Mouse (Mus musculus): Measurements from ENCODE around the gene Ccdc24. TPM values are rescaled to one million over a fixed set of nuclear protein-coding genes. Genes with fewer than 3 reads are reported as not detected.
A peak's percentile ranks its signal among the peaks of the same experiment; 100 is the strongest.

The Ccdc24 gene
- 1.4 and 1.7 TPM in 2 replicates for polyA plus RNA-seq (2016; fragmentation: Nextera tagmentation; extraction: Ambion mirVana)

DNA sequence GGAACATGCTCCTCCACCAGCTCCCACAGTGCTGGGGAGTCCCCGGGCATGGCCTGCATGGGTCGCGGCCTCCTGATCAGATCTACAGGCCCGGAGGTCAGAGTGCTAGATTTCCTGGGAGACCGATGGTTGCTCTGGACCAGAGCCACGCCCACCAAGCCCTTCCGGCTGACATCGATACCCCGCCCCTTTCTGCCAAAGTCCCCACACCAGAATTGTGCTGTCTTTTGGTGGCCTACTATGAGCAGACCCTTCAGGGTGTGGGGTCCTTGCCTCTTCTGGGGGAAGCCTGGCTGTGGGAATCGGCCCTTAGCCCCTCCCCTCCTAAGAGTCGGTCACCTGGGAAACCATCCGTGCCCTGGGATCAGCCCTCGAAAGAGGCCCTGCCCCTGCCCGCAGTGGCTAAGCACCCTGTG, at the start of gene Ccdc24:
TSS of gene Ccdc24 (minus strand) at position 87 of the 416 bp plus-strand sequence.
- WGBS, result 8% methylated on average over 14 of the region's 14 CpGs
- Histone ChIP-seq H3K9me3 (no peaks in the 10 kb centered on the region), H3K36me3 (replicated peaks) (peaks cover 44% of the 10 kb centered on the region), H3K27ac (replicated peaks) (peak within 1 kb of the TSS; percentile 2; the same call in 1 of the 2 replicates), H3K27me3 (replicated peaks; ENCODE audit: low read depth, poor library complexity, severe bottlenecking) (peaks cover 10% of the 10 kb centered on the region), H3K4me1 (peaks cover 45% of the 10 kb centered on the region), H3K4me3 (peak within 1 kb of the TSS; percentile 39)
- peak; percentile 47 for DNase-seq (ENCODE audit: low spot score)

DNA sequence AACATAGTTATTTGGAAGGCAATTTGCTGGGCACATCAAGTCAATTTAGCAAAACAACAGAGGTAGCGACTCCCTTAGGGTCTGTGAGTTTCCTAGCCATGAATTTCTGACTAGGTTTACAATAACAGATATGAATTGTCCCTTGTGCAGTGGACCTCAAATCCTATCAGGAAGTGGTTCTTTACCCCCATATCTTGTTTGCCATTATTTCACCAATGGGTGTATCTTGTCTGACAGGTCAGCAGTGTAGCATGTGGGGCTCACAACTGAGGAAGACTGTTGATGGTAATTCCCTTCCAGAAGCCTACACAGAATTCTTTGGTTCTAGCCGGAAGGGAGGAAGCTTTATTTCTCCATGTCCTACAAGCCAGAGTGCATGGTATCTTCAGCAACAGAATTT, 49.0 kb upstream of the Ccdc24 start:
- H3K27me3 ChIP-seq (replicated peaks; ENCODE audit: low read depth, poor library complexity, severe bottlenecking), result peaks cover 49% of the 10 kb centered on the region
- no peaks in the 10 kb centered on the region for H3K36me3 ChIP-seq (replicated peaks)
- no peak overlapping the region for H3K27ac ChIP-seq (replicated peaks)
- no peaks in the 10 kb centered on the region for H3K9me3 ChIP-seq
- 91% methylated on average over 2 of the region's 2 CpGs for WGBS
- no peak for DNase-seq (ENCODE audit: low spot score)
- H3K4me3 ChIP-seq, result no peak overlapping the region
- peaks cover 2% of the 10 kb centered on the region for H3K4me1 ChIP-seq

DNA sequence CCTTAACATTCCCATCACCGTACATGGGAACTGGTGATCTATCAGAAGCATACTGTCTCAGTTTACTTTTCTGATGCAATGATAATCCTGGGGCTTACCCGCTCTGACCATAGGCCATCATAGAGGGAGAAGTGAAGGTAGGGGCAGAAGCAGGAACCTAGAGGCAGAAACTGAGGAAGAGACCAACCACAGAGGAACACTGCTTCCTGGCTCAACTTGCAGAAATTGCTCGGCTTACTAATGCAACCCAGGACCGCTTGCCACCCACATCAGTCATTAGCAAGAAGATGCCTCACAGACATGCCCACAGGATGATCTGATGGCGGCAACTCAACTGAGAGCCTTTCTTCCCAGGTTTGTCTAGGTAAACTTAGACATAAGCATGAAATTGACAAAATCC, 46.4 kb upstream of the Ccdc24 start:
- Histone ChIP-seq H3K9me3 (no peaks in the 10 kb centered on the region), H3K4me1 (peaks cover 12% of the 10 kb centered on the region), H3K4me3 (no peak overlapping the region), H3K27ac (replicated peaks) (no peak overlapping the region), H3K27me3 (replicated peaks; ENCODE audit: low read depth, poor library complexity, severe bottlenecking) (peaks cover 23% of the 10 kb centered on the region), H3K36me3 (replicated peaks) (no peaks in the 10 kb centered on the region)
- 93% methylated on average over 5 of the region's 5 CpGs for WGBS
- no peak for DNase-seq (ENCODE audit: low spot score)

DNA sequence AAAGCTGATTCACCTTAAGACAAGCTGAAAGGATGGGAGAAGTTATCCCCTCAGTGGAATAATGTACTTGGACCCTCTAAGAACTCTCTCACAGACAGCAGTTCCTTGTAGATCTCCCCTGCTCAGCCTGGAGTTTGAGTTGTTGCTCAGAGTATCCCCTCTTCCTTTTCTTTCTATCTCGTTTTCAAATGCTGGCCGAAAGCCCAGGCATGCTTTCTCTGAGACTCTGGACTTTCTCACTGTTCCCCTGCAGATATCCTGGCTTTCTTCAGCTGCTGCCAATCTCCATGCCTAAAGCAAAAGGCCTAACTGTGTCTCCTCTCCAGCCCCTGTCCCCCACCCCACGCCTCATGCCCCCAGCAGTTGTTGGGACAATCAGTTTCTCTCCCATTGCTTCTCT, 45.9 kb upstream of the Ccdc24 start:
- Histone ChIP-seq H3K27ac (replicated peaks) (no peak overlapping the region), H3K4me1 (peaks cover 17% of the 10 kb centered on the region), H3K27me3 (replicated peaks; ENCODE audit: low read depth, poor library complexity, severe bottlenecking) (peaks cover 18% of the 10 kb centered on the region), H3K9me3 (no peaks in the 10 kb centered on the region), H3K4me3 (no peak overlapping the region), H3K36me3 (replicated peaks) (no peaks in the 10 kb centered on the region)
- WGBS, result 85% methylated on average over 3 of the region's 3 CpGs
- DNase-seq (ENCODE audit: low spot score), result no peak

DNA sequence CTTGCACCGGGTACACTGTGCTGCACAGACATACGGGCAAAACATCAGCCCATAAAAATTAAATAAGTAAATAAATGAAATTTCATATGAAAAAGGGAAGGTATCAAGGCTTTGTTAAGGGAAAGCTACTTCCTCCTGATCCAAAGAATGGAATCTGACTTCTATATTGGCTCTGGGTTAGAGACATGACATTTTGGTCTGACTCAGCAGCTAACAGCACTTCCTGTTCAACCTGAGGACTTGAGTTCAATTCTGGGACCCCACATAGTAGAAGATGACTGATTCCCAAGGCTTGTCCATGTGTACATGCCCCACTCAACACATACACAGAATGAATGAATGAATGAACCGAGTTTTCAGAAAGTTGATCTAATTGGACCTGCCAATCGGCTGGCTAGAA, 45.5 kb upstream of the Ccdc24 start:
- Histone ChIP-seq H3K27ac (replicated peaks) (no peak overlapping the region), H3K4me3 (no peak overlapping the region), H3K4me1 (peaks cover 22% of the 10 kb centered on the region), H3K9me3 (no peaks in the 10 kb centered on the region), H3K27me3 (replicated peaks; ENCODE audit: low read depth, poor library complexity, severe bottlenecking) (peaks cover 14% of the 10 kb centered on the region), H3K36me3 (replicated peaks) (peaks cover under 1% of the 10 kb centered on the region; the same call in 1 of the 2 replicates)
- no peak for DNase-seq (ENCODE audit: low spot score)
- WGBS, result 89% methylated on average over 4 of the region's 4 CpGs

DNA sequence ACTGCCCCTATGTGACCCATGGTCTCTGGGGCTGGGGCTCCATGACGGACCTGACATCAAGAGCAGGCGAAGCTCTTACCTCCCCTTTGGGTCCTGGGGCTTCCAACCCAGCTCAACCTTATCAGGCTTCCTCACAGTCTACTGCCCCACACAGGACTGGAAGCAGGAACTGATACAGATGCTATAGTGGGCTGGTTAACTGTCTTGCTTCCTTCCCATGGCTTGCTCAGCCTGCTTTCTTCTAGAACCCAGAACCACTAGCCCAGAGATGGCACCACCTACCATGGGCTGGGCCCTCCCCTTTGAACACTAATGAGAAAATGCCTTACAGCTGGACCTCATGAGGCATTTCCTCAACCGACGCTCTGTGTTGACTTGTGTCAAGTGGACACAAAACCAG, 45.0 kb upstream of the Ccdc24 start:
- no peaks in the 10 kb centered on the region for H3K9me3 ChIP-seq
- H3K4me1 ChIP-seq, result peaks cover 26% of the 10 kb centered on the region
- peaks cover 10% of the 10 kb centered on the region for H3K27me3 ChIP-seq (replicated peaks; ENCODE audit: low read depth, poor library complexity, severe bottlenecking)
- DNase-seq (ENCODE audit: low spot score), result no peak
- 85% methylated on average over 4 of the region's 4 CpGs for WGBS
- H3K4me3 ChIP-seq, result no peak overlapping the region
- H3K27ac ChIP-seq (replicated peaks), result no peak overlapping the region
- peaks cover 5% of the 10 kb centered on the region for H3K36me3 ChIP-seq (replicated peaks)

DNA sequence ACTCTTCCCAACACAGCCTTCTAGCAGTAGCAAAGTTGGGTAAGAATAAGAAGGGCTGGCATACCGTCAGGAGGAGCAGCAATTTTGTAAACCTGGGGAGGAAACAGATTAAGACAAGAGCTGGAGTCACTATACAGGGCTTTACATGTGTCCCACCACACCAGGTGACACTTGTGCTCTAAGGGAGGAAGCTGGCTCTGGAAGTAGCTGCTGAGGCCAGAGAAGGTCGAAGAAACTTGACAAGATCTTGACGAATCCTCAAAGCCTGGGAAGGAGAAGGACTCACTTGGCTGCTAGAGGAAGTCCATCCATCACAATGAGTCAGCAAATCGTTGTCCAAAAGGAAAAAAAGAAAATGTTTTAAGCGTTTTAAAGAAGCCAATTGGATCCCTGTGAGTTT, 44.0 kb upstream of the Ccdc24 start:
- Histone ChIP-seq H3K27ac (replicated peaks) (no peak overlapping the region), H3K9me3 (no peaks in the 10 kb centered on the region), H3K36me3 (replicated peaks) (peaks cover 16% of the 10 kb centered on the region), H3K27me3 (replicated peaks; ENCODE audit: low read depth, poor library complexity, severe bottlenecking) (0 out of 2 replicates have a peak, but pooled peaks cover under 1% of the 10 kb centered on the region), H3K4me1 (peaks cover 31% of the 10 kb centered on the region), H3K4me3 (no peak overlapping the region)
- no peak for DNase-seq (ENCODE audit: low spot score)
- 87% methylated on average over 5 of the region's 5 CpGs for WGBS

DNA sequence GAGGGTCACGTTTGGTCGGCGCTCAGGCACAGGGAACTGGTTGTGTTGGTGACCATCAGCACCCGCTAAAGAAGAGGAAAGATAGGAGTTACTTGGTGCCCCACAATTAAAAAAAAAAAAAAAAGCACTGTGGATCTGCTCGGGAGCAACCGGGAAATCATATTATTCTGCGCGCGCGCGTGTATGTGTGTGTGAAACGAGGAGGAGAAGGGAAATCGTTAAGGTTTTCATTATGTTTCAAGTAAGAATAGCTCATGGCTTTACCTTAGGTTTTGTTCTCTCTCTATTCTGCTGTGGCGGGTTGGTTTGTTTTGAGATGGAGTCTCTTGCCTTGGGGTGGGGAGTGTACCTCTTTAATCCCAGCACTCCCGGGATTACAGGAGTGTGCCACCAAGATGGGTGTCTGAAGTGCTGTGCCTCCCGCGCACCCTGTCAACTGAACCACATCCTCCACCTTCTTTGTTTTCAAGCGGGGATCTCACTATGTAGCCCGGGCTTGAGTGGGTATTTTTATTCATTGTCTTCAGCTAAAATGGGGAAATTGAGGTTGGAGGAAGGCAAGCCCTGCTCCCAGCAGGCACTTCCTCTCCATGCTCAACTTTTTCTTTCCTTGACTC, 43.2 kb upstream of the Ccdc24 start:
- Histone ChIP-seq H3K4me3 (peak overlapping the region; percentile 88), H3K27me3 (replicated peaks; ENCODE audit: low read depth, poor library complexity, severe bottlenecking) (no peaks in the 10 kb centered on the region), H3K9me3 (no peaks in the 10 kb centered on the region), H3K36me3 (replicated peaks) (peaks cover 23% of the 10 kb centered on the region), H3K4me1 (peaks cover 31% of the 10 kb centered on the region), H3K27ac (replicated peaks) (peak overlapping the region; percentile 98)
- WGBS, result 9% methylated on average over 19 of the region's 19 CpGs
- peak; percentile 19 for DNase-seq (ENCODE audit: low spot score)

DNA sequence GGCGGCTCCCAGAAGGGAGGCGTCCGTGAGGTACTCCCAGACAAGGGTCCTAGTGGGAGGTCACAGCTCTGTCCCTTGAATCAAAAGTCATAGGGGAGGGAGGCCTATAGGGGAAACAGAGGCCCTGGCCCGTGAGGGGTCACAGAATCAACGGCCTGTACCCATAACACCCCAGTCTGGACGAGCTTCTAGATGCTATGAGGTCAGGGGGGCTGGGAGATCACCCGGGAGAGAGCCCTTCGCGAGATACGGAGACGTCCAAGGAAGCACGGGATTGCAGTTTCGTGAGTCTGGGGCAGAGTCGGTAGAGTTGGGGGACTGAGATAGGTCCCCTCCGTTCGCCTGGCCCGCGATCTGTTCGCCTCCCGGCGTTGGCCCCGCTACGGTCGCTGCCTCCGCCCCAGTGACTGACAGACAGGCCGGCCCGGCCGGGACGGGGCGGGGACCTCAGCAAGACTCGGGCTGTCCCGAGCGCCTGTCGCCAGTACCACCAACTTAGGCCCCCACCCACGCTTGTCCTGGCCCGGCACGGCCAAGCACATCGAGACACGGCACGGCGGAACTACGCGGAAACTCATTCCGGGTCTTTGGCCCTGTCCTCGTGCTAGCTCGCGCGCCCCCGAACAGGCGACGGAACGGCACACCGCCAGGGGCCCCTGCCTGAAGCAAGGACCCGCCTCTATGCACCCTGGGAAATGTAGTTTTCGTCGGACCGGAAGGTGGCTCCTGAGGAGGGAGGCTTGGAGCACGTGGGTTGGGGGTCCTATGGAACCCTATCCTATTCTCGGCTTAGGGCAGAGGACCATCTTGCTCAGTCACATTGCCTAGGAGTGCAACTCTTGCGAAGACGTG, 42.5 kb upstream of the Ccdc24 start, which contains the start of gene Ipo13:
TSS of gene Ipo13 (minus strand) at position 409 of the 852 bp plus-strand sequence.
- H3K9me3 ChIP-seq, result no peaks in the 10 kb centered on the region
- H3K27ac ChIP-seq (replicated peaks), result peak within 1 kb of the TSS; percentile 98
- WGBS, result under 1% methylated on average over 61 of the region's 61 CpGs
- peak within 1 kb of the TSS; percentile 88 for H3K4me3 ChIP-seq
- H3K4me1 ChIP-seq, result peaks cover 31% of the 10 kb centered on the region
- no peaks in the 10 kb centered on the region for H3K27me3 ChIP-seq (replicated peaks; ENCODE audit: low read depth, poor library complexity, severe bottlenecking)
- DNase-seq (ENCODE audit: low spot score), result peak; percentile 94
- peaks cover 31% of the 10 kb centered on the region for H3K36me3 ChIP-seq (replicated peaks)

DNA sequence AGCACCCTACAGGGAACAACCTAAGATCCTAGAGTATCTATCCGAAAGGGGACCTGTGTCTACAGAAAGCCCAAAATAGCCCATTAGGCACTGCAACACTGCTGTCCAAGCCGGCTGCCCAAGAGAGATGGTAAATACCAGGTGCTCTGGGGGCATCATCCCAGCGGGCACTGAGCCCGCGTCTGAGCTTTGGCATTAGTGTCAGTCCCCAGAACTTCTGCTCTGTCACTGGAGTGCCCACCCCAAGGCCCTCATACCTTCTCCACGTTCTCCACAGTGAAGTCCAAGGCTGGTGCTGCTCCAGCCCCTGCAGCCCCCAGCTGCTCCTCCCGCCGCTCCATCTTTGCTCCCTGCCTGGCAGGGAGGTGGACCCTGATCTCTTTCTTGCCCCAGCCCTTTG, 41.7 kb upstream of the Ccdc24 start:
- H3K27me3 ChIP-seq (replicated peaks; ENCODE audit: low read depth, poor library complexity, severe bottlenecking), result no peaks in the 10 kb centered on the region
- WGBS, result 23% methylated on average over 8 of the region's 8 CpGs
- H3K9me3 ChIP-seq, result no peaks in the 10 kb centered on the region
- no peak for DNase-seq (ENCODE audit: low spot score)
- peaks cover 35% of the 10 kb centered on the region for H3K4me1 ChIP-seq
- H3K27ac ChIP-seq (replicated peaks), result peak overlapping the region; percentile 98
- H3K4me3 ChIP-seq, result peak overlapping the region; percentile 88
- H3K36me3 ChIP-seq (replicated peaks), result peaks cover 39% of the 10 kb centered on the region

DNA sequence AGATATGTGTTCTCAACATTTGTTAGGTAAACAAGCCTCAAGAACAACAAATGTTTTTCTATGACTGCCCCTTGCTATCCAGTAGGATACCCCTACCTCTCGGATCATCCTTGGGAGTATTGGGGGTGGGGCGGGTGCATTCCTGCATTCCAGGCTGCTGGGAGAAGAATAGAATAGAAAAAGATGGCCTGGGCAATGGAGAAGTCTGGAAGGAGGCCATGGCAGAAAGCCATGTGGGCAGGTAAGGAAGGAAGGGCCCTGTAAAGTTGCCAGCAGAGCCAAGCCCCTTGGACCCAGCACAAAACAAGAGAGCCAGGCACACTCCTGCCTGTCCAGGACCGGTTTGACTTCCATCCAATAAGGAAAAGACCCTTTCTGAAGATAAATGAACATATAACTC, 41.1 kb upstream of the Ccdc24 start:
- H3K27me3 ChIP-seq (replicated peaks; ENCODE audit: low read depth, poor library complexity, severe bottlenecking), result no peaks in the 10 kb centered on the region
- peaks cover 38% of the 10 kb centered on the region for H3K4me1 ChIP-seq
- peak overlapping the region; percentile 88 for H3K4me3 ChIP-seq
- H3K27ac ChIP-seq (replicated peaks), result no peak overlapping the region
- DNase-seq (ENCODE audit: low spot score), result no peak
- WGBS, result 52% methylated on average over 3 of the region's 3 CpGs
- H3K9me3 ChIP-seq, result no peaks in the 10 kb centered on the region
- H3K36me3 ChIP-seq (replicated peaks), result peaks cover 45% of the 10 kb centered on the region

DNA sequence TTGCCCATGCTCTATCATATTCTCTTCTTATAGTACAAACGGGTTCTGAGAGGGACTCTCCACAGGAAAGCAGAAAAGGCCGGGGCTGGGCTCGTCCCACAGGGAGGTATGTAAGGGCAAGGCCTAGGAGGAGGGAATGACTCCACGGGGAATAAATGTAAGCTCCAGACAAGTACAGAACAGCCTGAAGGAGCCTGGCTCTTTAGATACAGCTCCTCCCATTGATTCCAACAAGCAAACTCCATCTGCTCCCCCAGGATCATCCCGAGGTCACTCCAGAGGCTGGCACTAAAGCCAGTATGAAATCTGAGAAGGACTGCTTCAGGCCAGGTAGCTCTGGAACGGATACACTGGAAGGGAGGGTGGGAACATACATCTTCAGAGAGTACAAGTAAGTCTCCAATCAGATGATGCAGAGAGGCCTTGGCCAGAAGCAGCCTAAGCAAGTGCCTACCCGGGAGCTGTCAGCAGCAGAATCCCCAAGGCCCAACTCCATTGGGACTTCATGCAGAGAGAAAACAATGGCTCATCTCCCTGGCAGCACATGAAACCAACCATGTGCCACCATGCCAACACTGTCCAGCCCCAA, 40.4 kb upstream of the Ccdc24 start:
- no peak overlapping the region for H3K27ac ChIP-seq (replicated peaks)
- peaks cover 38% of the 10 kb centered on the region for H3K4me1 ChIP-seq
- peak overlapping the region; percentile 88 for H3K4me3 ChIP-seq

More for the DNA sequence above, 40.4 kb upstream of the Ccdc24 start:
- WGBS, result 61% methylated on average over 7 of the region's 7 CpGs
- Histone ChIP-seq H3K9me3 (no peaks in the 10 kb centered on the region), H3K36me3 (replicated peaks) (peaks cover 52% of the 10 kb centered on the region), H3K27me3 (replicated peaks; ENCODE audit: low read depth, poor library complexity, severe bottlenecking) (no peaks in the 10 kb centered on the region)
- no peak for DNase-seq (ENCODE audit: low spot score)
